In the genomic region with DNA sequence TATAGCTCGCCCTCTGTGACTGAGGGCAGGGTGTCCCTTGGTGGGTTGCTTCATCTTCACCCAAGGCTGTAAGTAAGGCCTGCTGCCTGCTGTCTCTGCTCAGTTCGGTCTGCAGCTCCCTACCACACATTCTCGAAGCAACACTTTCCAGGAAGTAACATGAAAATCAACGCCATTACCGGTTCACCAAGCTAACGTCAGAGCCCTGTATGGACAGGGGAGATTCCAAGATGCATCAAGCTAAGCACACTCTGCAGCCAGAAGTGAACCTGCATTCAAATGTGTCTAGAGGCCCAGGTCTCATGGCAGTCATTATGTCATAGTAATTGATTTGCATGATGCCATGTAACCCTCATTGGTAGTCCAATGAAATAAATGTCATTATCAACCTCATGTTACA, we compare ENCODE assay signal across 17 mouse cellular contexts. TPM values are rescaled to one million over a fixed set of nuclear protein-coding genes. Genes with fewer than 3 reads are reported as not detected.
"Had no signal": no experiment of that assay in that cellular context is flagged by ENCODE, and none has a peak within 500 bp of the region (broad histone marks: within the 10 kb centered on the region; RNA-seq: fewer than 3 reads in every experiment).

No protein-coding gene starts in this region.

- H3K4me3 ChIP-seq: layer of hippocampus, adult 2 months; limb, embryonic 10.5 days; liver, embryonic 12.5 days; midbrain, embryonic 10.5 days; myocyte; neural tube, embryonic 13.5 days had no signal

- H3K36me3 ChIP-seq: limb, embryonic 10.5 days; liver, embryonic 12.5 days; midbrain, embryonic 10.5 days; neural tube, embryonic 13.5 days had no signal

- DNase-seq: kidney, adult 8-10 months; kidney, postnatal 25 days; lung, embryonic 14.5 days; lung, postnatal 10 days; lung, postnatal 4 days; midbrain, embryonic 14.5 days; right cerebral cortex, adult 18-20 months; spleen, adult 18-20 months had no signal

- H3K27me3 ChIP-seq: neural tube, embryonic 13.5 days had no signal

- H3K9me3 ChIP-seq: limb, embryonic 10.5 days; liver, embryonic 12.5 days; midbrain, embryonic 10.5 days; neural tube, embryonic 13.5 days had no signal

- H3K4me2 ChIP-seq: liver, embryonic 12.5 days; lung, embryonic 14.5 days; neural tube, embryonic 13.5 days had no signal

- H3K27ac ChIP-seq: layer of hippocampus, adult 2 months; limb, embryonic 10.5 days; liver, embryonic 12.5 days; midbrain, embryonic 10.5 days; neural tube, embryonic 13.5 days had no signal

- H3K9ac ChIP-seq: liver, embryonic 12.5 days; lung, embryonic 14.5 days; neural tube, embryonic 13.5 days had no signal

- ATAC-seq: intestine, postnatal 0 days; liver, embryonic 12.5 days had no signal

- H3K4me1 ChIP-seq: neural tube, embryonic 13.5 days had no signal

RNA-seq across cellular contexts. Expression of a gene that starts 8.3 kb away (rescaled TPM):
- total RNA-seq: layer of hippocampus, postnatal 10 days; megakaryocyte, adult 5-6 weeks had no signal
